ENCODE assay signal across 8 mouse cellular contexts in genomic region chr5:108693872-108694288, GRCm38 (mm10). TPM values are rescaled to one million over a fixed set of nuclear protein-coding genes. Genes with fewer than 3 reads are reported as not detected.
DNase-seq lines count a peak whose midpoint lies in the region; ATAC-seq lines count a peak whose summit lies in the region.

No protein-coding gene starts in this region.

- H3K4me3 ChIP-seq in embryonic facial prominence, embryonic 12.5 days, result peak overlapping the region; percentile 81
- H3K4me3 ChIP-seq in liver, embryonic 15.5 days (replicated peaks), result peak overlapping the region; percentile 90
- peak overlapping the region; percentile 95 for H3K4me3 ChIP-seq in neural tube, embryonic 11.5 days (ENCODE audit: low read depth, low read length)
- H3K4me3 ChIP-seq in stomach, embryonic 16.5 days (replicated peaks; ENCODE audit: low read length), result peak overlapping the region; percentile 81

- H3K4me1 ChIP-seq in embryonic facial prominence, embryonic 12.5 days, result peaks cover 54% of the 10 kb centered on the region
- peaks cover 62% of the 10 kb centered on the region for H3K4me1 ChIP-seq in liver, embryonic 15.5 days (replicated peaks)
- H3K4me1 ChIP-seq in neural tube, embryonic 11.5 days (ENCODE audit: control insufficient read depth, insufficient read depth, low read length), result peaks cover 39% of the 10 kb centered on the region
- H3K4me1 ChIP-seq in stomach, embryonic 16.5 days (ENCODE audit: control insufficient read depth, insufficient read depth, low read length), result peaks cover 19% of the 10 kb centered on the region

- H3K9ac ChIP-seq in embryonic facial prominence, embryonic 12.5 days, result peak overlapping the region; percentile 93
- H3K9ac ChIP-seq in liver, embryonic 15.5 days, result peak overlapping the region; percentile 85
- peak overlapping the region; percentile 75 for H3K9ac ChIP-seq in neural tube, embryonic 11.5 days (ENCODE audit: low read length)
- H3K9ac ChIP-seq in stomach, embryonic 16.5 days (ENCODE audit: low read length), result peak overlapping the region; percentile 89

- 1% methylated on average over 36 of the region's 43 CpGs for WGBS in embryonic facial prominence, embryonic 12.5 days
- under 1% methylated on average over 43 of the region's 43 CpGs for WGBS in liver, embryonic 15.5 days (ENCODE audit: insufficient replicate concordance)
- WGBS in neural tube, embryonic 11.5 days, result under 1% methylated on average over 38 of the region's 43 CpGs
- WGBS in stomach, embryonic 16.5 days, result under 1% methylated on average over 37 of the region's 43 CpGs

- H3K27ac ChIP-seq in embryonic facial prominence, embryonic 12.5 days, result peak overlapping the region; percentile 73
- peak overlapping the region; percentile 79 for H3K27ac ChIP-seq in liver, embryonic 15.5 days (replicated peaks)
- H3K27ac ChIP-seq in neural tube, embryonic 11.5 days (ENCODE audit: low read depth, low read length), result no peak overlapping the region
- peak overlapping the region; percentile 50; the same call in 1 of the 2 replicates for H3K27ac ChIP-seq in stomach, embryonic 16.5 days (ENCODE audit: low read length)

- H3K36me3 ChIP-seq in embryonic facial prominence, embryonic 12.5 days, result peaks cover 6% of the 10 kb centered on the region; the same call in 1 of the 2 replicates
- H3K36me3 ChIP-seq in liver, embryonic 15.5 days (replicated peaks), result no peaks in the 10 kb centered on the region
- H3K36me3 ChIP-seq in neural tube, embryonic 11.5 days (ENCODE audit: control insufficient read depth, insufficient read depth, low read length), result no peaks in the 10 kb centered on the region
- no peaks in the 10 kb centered on the region for H3K36me3 ChIP-seq in stomach, embryonic 16.5 days (ENCODE audit: control insufficient read depth, insufficient read depth, low read length)

- ATAC-seq in embryonic facial prominence, embryonic 12.5 days (ENCODE audit: insufficient number of reproducible peaks, insufficient read depth, low FRiP score, low TSS enrichment), result peak; percentile 91
- ATAC-seq in liver, embryonic 15.5 days (ENCODE audit: insufficient read depth), result peak; percentile 94
- ATAC-seq in neural tube, embryonic 11.5 days (ENCODE audit: insufficient read depth, low FRiP score, low TSS enrichment), result peak; percentile 90
- ATAC-seq in stomach, embryonic 16.5 days (ENCODE audit: insufficient read depth, low FRiP score), result peak; percentile 96

- peak; percentile 81 for DNase-seq in 416B (ENCODE audit: low read depth)
- DNase-seq in adipocyte (ENCODE audit: low spot score), result peak; percentile 92
- peak; percentile 80 to 82 for DNase-seq in heart, adult 9 months (ENCODE audit: low spot score in 2 of 2)
- peak; percentile 82 for DNase-seq in kidney, adult 9 months
- peak; percentile 93 for DNase-seq in neural tube, embryonic 11.5 days (ENCODE audit: low spot score)

- peak overlapping the region; percentile 75 for H3K4me2 ChIP-seq in embryonic facial prominence, embryonic 12.5 days (replicated peaks)
- H3K4me2 ChIP-seq in liver, embryonic 15.5 days, result peak overlapping the region; percentile 98
- peak overlapping the region; percentile 78 for H3K4me2 ChIP-seq in neural tube, embryonic 11.5 days (ENCODE audit: low read depth)
- H3K4me2 ChIP-seq in stomach, embryonic 16.5 days (ENCODE audit: low read depth, low read length), result peak overlapping the region; percentile 83

- H3K27me3 ChIP-seq in embryonic facial prominence, embryonic 12.5 days, result no peaks in the 10 kb centered on the region
- H3K27me3 ChIP-seq in liver, embryonic 15.5 days, result no peaks in the 10 kb centered on the region
- H3K27me3 ChIP-seq in neural tube, embryonic 11.5 days (ENCODE audit: control insufficient read depth, insufficient read depth, low read length), result peaks cover 4% of the 10 kb centered on the region; the same call in 1 of the 2 replicates
- H3K27me3 ChIP-seq in stomach, embryonic 16.5 days (ENCODE audit: control insufficient read depth, insufficient read depth, low read length), result no peaks in the 10 kb centered on the region

- no peaks in the 10 kb centered on the region for H3K9me3 ChIP-seq in embryonic facial prominence, embryonic 12.5 days
- H3K9me3 ChIP-seq in liver, embryonic 15.5 days (replicated peaks), result no peaks in the 10 kb centered on the region
- no peaks in the 10 kb centered on the region for H3K9me3 ChIP-seq in neural tube, embryonic 11.5 days (ENCODE audit: control insufficient read depth, low read length)
- H3K9me3 ChIP-seq in stomach, embryonic 16.5 days (replicated peaks; ENCODE audit: control insufficient read depth, low read length), result no peaks in the 10 kb centered on the region

RNA-seq across cellular contexts. Expression of gene Fgfrl1, which starts 1.7 kb away (rescaled TPM):
- polyA plus RNA-seq in embryonic facial prominence, embryonic 12.5 days (2016; fragmentation: Nextera tagmentation; extraction: Ambion mirVana), result 45.4 and 46.8 TPM in 2 replicates
- 9.2 and 9.6 TPM in 2 replicates for polyA plus RNA-seq in liver, embryonic 15.5 days (2015; fragmentation: Nextera tagmentation; extraction: Ambion mirVana)
- 26.0 and 28.6 TPM in 2 replicates for polyA plus RNA-seq in neural tube, embryonic 11.5 days (2014; fragmentation: Nextera tagmentation; extraction: Ambion mirVana)
- polyA plus RNA-seq in stomach, embryonic 16.5 days (2015; fragmentation: Nextera tagmentation; extraction: Ambion mirVana), result 7.8 and 11.7 TPM in 2 replicates

RNA-seq across cellular contexts. Expression of gene Slc26a1, which starts 18.5 kb away (rescaled TPM):
- 1.3 and 1.8 TPM in 2 replicates for polyA plus RNA-seq in embryonic facial prominence, embryonic 12.5 days (2016; fragmentation: Nextera tagmentation; extraction: Ambion mirVana)
- polyA plus RNA-seq in liver, embryonic 15.5 days (2015; fragmentation: Nextera tagmentation; extraction: Ambion mirVana), result 18.6 and 22.2 TPM in 2 replicates
- 0.96 and 0.97 TPM in 2 replicates for polyA plus RNA-seq in neural tube, embryonic 11.5 days (2014; fragmentation: Nextera tagmentation; extraction: Ambion mirVana)
- polyA plus RNA-seq in stomach, embryonic 16.5 days (2015; fragmentation: Nextera tagmentation; extraction: Ambion mirVana), result 1.8 and 3.0 TPM in 2 replicates

RNA-seq across cellular contexts. Expression of gene Dgkq, which starts 24.4 kb away (rescaled TPM):
- 16.6 and 18.8 TPM in 2 replicates for polyA plus RNA-seq in embryonic facial prominence, embryonic 12.5 days (2016; fragmentation: Nextera tagmentation; extraction: Ambion mirVana)
- 2.7 and 3.1 TPM in 2 replicates for polyA plus RNA-seq in liver, embryonic 15.5 days (2015; fragmentation: Nextera tagmentation; extraction: Ambion mirVana)
- polyA plus RNA-seq in neural tube, embryonic 11.5 days (2014; fragmentation: Nextera tagmentation; extraction: Ambion mirVana), result 11.6 and 12.1 TPM in 2 replicates
- polyA plus RNA-seq in stomach, embryonic 16.5 days (2015; fragmentation: Nextera tagmentation; extraction: Ambion mirVana), result 10.7 and 14.5 TPM in 2 replicates

RNA-seq across cellular contexts. Expression of gene Idua, which starts 33.7 kb away (rescaled TPM):
- polyA plus RNA-seq in embryonic facial prominence, embryonic 12.5 days (2016; fragmentation: Nextera tagmentation; extraction: Ambion mirVana), result 13.4 and 14.5 TPM in 2 replicates
- 4.2 and 5.8 TPM in 2 replicates for polyA plus RNA-seq in liver, embryonic 15.5 days (2015; fragmentation: Nextera tagmentation; extraction: Ambion mirVana)
- 7.1 and 8.2 TPM in 2 replicates for polyA plus RNA-seq in neural tube, embryonic 11.5 days (2014; fragmentation: Nextera tagmentation; extraction: Ambion mirVana)
- 13.5 and 15.2 TPM in 2 replicates for polyA plus RNA-seq in stomach, embryonic 16.5 days (2015; fragmentation: Nextera tagmentation; extraction: Ambion mirVana)
